Mouse (Mus musculus): ENCODE results near the gene Htatsf1. TPM values are rescaled to one million over a fixed set of nuclear protein-coding genes. Genes with fewer than 3 reads are reported as not detected.

The Htatsf1 gene
- 10 to 100 TPM; 24.6 to 26.9 TPM for polyA plus RNA-seq (2017; shearing (Covaris generic))

DNA sequence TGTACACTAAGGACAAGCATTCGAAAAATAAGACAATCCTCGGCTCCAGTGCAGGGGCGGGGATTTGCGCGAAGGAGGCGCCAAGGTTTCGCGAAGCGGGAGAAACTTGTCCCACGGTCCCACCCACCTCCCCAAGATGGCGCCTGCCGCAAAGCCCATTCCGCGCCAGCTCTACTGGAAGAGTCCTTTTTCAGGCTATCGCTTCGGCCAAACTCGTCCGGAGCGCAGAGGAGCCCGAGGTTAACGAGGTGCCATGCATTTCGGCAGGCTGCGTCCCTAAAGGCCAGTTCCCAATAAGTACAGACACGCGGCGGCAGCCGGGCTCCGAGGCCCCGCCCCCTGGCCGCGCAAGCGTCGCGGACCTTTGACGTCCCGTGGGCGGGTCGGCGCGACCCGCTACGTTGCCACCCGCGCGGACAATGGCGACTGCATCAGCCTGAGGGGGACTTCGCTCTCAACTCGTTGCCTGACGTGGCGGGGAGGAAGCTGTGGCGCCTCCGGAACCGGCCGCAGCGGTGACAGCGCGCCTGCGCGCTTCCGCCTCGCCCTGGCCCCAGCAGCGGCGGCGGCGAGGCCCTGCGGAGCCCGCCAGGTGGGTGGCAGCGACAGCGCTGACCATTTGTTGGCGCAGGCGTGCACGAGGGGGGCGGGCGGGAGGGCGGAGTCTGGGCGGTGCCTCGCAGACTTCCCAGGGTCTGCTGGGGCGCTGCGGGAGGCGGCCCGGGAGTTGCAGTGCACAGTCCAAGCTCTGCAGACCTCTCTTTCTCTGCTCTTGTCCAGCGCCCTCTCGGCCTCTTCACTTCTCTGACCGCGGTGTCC, at the start of gene Htatsf1:
Gene Htatsf1, plus strand, starts transcription at position 410 of the 819 bp plus-strand sequence.
- peak; percentile 80 for ATAC-seq

DNA sequence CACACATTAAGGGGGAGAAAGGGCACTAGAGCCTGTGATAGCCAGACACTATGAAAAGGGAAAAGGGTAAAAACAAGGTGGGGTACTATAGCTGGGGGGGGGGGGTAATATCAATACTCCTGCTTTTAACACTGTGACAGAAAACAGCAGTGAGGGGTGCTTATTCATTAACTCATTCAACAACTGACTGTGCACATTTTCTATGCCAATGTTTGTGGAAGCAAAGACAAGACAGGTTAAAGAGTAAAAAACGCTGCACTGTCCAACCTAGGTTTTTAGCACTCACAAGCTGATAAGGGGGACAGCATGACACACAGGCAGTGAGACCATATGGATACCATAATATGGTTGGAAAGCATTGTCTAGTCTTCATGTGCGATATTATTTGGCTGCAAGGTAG, 40.5 kb upstream of the Htatsf1 start:
- no peak for ATAC-seq

- no peak for ATAC-seq
These were observed 10.6 kb upstream of the Htatsf1 start, which contains the start of gene Brs3 for GRCm38 (mm10) chrX:57042774-57043173. Brs3 (plus strand) TSS chrX:57043074.

GRCm38 (mm10) chrX:57043869-57044268, 9.5 kb upstream of the Htatsf1 start:
- no peak for ATAC-seq

DNA sequence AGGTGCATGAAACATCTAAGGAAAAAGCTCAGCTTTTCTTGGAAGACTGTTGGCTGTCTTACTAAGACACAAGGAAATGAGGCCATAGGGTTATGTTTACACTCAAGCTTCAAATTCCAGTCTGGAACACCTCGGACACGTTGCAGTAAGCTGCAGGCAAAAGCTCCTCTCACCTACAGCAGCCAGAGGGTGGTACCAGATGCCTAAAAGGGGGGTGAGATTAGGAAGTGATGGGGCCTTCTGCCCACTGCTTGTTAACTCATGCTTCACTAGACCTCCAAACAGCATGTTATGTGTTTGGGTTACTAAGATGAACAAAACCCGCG, 572 bp upstream of the Htatsf1 start:
- no peak for ATAC-seq

DNA sequence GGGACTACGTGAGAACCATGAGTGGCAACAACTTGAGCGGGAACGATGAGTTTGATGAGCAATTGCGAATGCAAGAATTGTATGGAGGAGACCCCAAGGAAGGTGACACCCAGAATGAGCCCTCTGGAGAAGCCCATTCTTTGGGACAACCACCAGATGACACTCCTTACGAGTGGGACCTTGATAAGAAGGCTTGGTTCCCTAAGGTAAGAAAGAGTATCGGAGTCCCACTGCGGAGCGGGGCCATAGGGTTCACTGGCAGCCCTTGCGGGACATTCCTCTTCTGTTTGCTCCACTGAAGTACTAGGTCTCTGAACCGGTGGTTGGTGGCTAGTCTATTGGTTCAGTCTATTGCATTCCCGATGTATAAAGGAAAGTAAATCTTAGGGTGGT, 606 bp downstream of the Htatsf1 start:
- peak; percentile 7 for ATAC-seq

- ATAC-seq, result no peak
These were observed 28.1 kb downstream of the Htatsf1 start for GRCm38 (mm10) chrX:57081496-57081895.

- ATAC-seq, result no peak
These were observed 34.4 kb downstream of the Htatsf1 start, which contains the start of gene Vgll1 for GRCm38 (mm10) chrX:57087806-57088205. Vgll1 (plus strand) TSS chrX:57088106.

- no peak for ATAC-seq
These were observed 50.0 kb downstream of the Htatsf1 start for GRCm38 (mm10) chrX:57103415-57103814.

- no peak for ATAC-seq
These were observed 53.6 kb downstream of the Htatsf1 start for GRCm38 (mm10) chrX:57106956-57107355.

Other genes starting within 250 kb of the Htatsf1 start
- under 1 TPM in 1 of 2 experiments, not detected in 1; 0.43 TPM for gene Map7d3, start 231.3 kb upstream of the Htatsf1 start, polyA plus RNA-seq (2017; shearing (Covaris generic))
- gene Adgrg4, start 183.4 kb upstream of the Htatsf1 start, polyA plus RNA-seq (2017; shearing (Covaris generic)), result not detected
- not detected for gene Brs3, start 10.5 kb upstream of the Htatsf1 start, polyA plus RNA-seq (2017; shearing (Covaris generic))
- not detected for gene Vgll1, start 34.5 kb downstream of the Htatsf1 start, polyA plus RNA-seq (2017; shearing (Covaris generic))
- gene Cd40lg, start 158.6 kb downstream of the Htatsf1 start, polyA plus RNA-seq (2017; shearing (Covaris generic)), result 10 to 100 TPM; 31.4 to 42.4 TPM